Mouse (Mus musculus) small intestine, adult 2 months (tissue): ENCODE results near the gene Wnt4. TPM values are rescaled to one million over a fixed set of nuclear protein-coding genes. Genes with fewer than 3 reads are reported as not detected.

Source experiments
- H3K27ac ChIP-seq: fragments of 200-500 bp; 2 replicates; pipeline ENCODE4 v1.5.1; 2012; ENCODE audit warnings: low read depth, low read length, control low read depth, inconsistent platforms; ENCODE audit not compliant: insufficient read depth
- H3K27me3 ChIP-seq: fragments of 200-500 bp; 2 replicates; pipeline ENCODE4 v1.6.1; 2012; ENCODE audit warnings: mild to moderate bottlenecking, moderate library complexity, low read length, inconsistent platforms; ENCODE audit not compliant: control insufficient read depth, insufficient read depth
- H3K36me3 ChIP-seq: fragments of 200-500 bp; 2 replicates; pipeline ENCODE4 v1.6.1; 2012; ENCODE audit warnings: mild to moderate bottlenecking, low read length, control low read depth, inconsistent platforms; ENCODE audit not compliant: control insufficient read depth, insufficient read depth
- H3K4me1 ChIP-seq: fragments of 200-500 bp; 2 replicates; pipeline ENCODE4 v1.6.1; 2012; ENCODE audit warnings: low read length, inconsistent platforms, mixed read lengths; ENCODE audit not compliant: control insufficient read depth, insufficient read depth, insufficient read length
- H3K4me3 ChIP-seq: fragments of 200-500 bp; 2 replicates; pipeline ENCODE4 v1.5.1; 2012; ENCODE audit warnings: low read depth, mild to moderate bottlenecking, control low read depth, inconsistent platforms, low read length, moderate library complexity
- CTCF ChIP-seq: fragments of 200-500 bp; IDR thresholded peaks from 2 replicates; pipeline ENCODE4 v1.5.1; 2012; ENCODE audit warnings: low read depth, mild to moderate bottlenecking, control low read depth, inconsistent platforms, low read length, moderate library complexity, mixed read lengths; ENCODE audit not compliant: insufficient replicate concordance, insufficient read length; ENCODE audit errors: extremely low read depth
- POLR2A ChIP-seq: fragments of 200-500 bp; IDR thresholded peaks from 2 replicates; pipeline ENCODE4 v1.6.1; 2012; ENCODE audit warnings: low read depth, mild to moderate bottlenecking, control low read depth, inconsistent platforms, low read length, moderate library complexity
- WGBS: fragments of 180-500 bp; shearing (Covaris S2); methylation state at CpG from one replicate; pipeline ENCODE4 v1.1.7; 2018; 5-methylcytosine and 5-hydroxymethylcytosine counted together
- polyA plus RNA-seq: library from polyadenylated mRNA; depleted of rRNA; stranded (reverse); fragments of >200 nt; gene quantifications from 2 replicates; pipeline ENCODE4 v1.2.3, GENCODE M21; 2012; rRNA removed

The Wnt4 gene
- polyA plus RNA-seq, result 6.0 and 6.9 TPM in 2 replicates

DNA sequence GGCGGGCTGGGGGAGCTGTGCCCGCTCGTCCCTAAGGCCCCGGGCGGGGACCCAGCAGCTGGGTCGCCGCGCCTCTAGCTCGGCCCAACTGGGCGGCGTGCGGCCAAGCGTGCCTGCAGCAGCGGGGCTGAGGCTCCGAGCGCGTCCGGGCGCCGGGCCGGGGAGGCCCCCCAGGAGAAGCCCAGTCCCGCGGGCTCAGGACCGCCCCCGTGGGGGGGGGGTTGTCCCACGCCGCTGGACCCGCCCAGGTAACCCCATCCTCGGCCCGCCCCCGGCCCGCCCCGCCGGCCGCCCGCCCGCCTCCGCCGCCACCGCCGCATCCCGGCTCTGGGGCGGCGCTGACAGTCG, at the start of gene Wnt4:
Gene Wnt4, plus strand, starts transcription at position 324 of the 348 bp plus-strand sequence.
- no peak within 1 kb of the TSS for H3K27ac ChIP-seq
- WGBS, result 3% methylated on average over 44 of the region's 45 CpGs
- no peaks in the 10 kb centered on the region for H3K36me3 ChIP-seq
- TF ChIP-seq POLR2A (no peak), CTCF (no peak)
- peaks cover 7% of the 10 kb centered on the region; the same call in 1 of the 2 replicates for H3K4me1 ChIP-seq
- H3K4me3 ChIP-seq, result peak within 1 kb of the TSS; percentile 60
- peaks cover 35% of the 10 kb centered on the region for H3K27me3 ChIP-seq

DNA sequence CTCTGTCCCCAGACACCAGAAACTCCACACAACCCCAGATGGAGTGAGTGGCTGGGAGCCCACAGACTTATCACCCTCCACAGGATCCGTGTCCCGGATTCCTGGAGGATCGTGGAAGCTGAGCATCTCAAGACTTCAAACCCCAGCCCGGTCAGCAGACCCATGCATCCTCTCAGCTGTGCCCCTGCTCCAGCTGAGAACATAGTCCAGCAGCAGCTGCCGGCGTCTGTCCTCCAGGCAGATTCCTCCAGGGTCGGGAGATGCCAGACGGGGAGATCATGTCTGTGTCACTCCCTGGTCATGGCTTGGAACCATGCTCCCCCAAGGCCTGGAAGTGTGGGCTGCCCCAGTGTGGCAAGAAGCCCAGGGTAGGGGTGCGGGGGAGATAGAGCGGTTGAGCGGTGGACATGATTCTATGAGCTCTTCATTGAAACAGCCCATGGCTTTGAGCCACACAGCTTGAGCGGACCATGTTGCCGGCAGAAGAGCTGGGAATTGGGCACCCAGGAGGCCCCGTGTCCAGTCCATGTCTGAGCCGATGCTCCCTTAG, 48.6 kb upstream of the Wnt4 start:
- WGBS, result 84% methylated on average over 15 of the region's 15 CpGs
- H3K27me3 ChIP-seq, result no peaks in the 10 kb centered on the region
- no peak overlapping the region for H3K4me3 ChIP-seq
- no peak overlapping the region for H3K27ac ChIP-seq
- H3K36me3 ChIP-seq, result no peaks in the 10 kb centered on the region
- no peak for TF ChIP-seq CTCF
- no peak for TF ChIP-seq POLR2A
- H3K4me1 ChIP-seq, result peaks cover 5% of the 10 kb centered on the region; the same call in 1 of the 2 replicates

DNA sequence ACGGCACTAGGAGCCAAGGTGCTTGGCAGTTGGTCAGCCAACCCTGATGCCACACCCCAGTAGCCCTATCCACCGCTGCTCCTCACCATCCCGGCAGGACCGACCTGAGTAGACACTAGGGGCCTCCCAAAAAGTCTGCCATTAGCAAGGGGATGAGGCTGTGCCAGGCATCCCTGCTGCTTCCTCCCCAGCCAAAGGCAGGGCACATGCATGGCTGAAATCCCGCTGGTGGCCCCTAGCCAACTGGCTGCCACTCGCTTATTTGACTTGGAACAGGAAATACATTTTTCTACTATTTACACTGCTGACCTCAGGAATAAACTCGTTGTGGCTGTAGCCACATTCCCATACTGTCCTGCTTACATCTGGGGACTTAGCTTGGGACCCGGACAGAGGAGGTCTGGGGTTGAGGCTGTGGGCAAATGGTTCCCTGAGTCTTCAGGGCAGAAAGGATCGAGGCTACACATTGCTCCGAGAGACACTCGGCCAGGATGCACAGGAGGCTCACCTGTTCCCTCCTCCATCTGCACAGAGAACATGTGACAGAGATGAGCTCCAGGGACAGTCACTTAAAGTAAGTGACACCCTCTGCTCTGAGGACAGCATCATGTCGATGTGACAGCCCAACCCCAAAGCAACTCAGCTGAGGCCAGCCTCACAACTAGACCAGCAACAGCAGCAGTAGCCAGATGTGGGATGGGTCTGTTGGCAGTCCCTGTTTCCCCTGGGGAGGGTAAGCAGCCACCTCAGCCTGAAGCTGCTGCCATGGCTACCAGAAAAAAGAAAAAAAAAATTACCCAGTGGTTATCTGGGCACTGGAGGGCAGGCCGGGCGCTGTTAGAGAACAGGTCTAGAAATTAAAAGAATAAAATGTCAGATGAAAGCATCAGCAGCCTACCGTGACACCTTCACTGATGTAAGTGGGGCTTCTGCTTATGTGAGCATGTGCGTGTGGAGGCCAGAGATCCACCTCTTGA, 45.5 kb upstream of the Wnt4 start:
- no peak for TF ChIP-seq CTCF
- no peak for TF ChIP-seq POLR2A
- Histone ChIP-seq H3K4me1 (peaks cover 5% of the 10 kb centered on the region; the same call in 1 of the 2 replicates), H3K27me3 (no peaks in the 10 kb centered on the region), H3K36me3 (no peaks in the 10 kb centered on the region), H3K4me3 (peak overlapping the region; percentile 10; the same call in 1 of the 2 replicates), H3K27ac (peak overlapping the region; percentile 68)
- WGBS, result 39% methylated on average over 16 of the region's 16 CpGs

GRCm38 (mm10) chr4:137233632-137234031, 43.7 kb upstream of the Wnt4 start:
- H3K27me3 ChIP-seq, result no peaks in the 10 kb centered on the region
- no peaks in the 10 kb centered on the region for H3K36me3 ChIP-seq
- no peak overlapping the region for H3K27ac ChIP-seq
- H3K4me1 ChIP-seq, result peaks cover 5% of the 10 kb centered on the region; the same call in 1 of the 2 replicates
- H3K4me3 ChIP-seq, result no peak overlapping the region
- WGBS, result 67% methylated on average over 5 of the region's 5 CpGs
- TF ChIP-seq POLR2A, result no peak
- TF ChIP-seq CTCF, result no peak

- no peaks in the 10 kb centered on the region for H3K36me3 ChIP-seq
- H3K4me1 ChIP-seq, result peaks cover 5% of the 10 kb centered on the region; the same call in 1 of the 2 replicates
- no peak overlapping the region for H3K4me3 ChIP-seq
- TF ChIP-seq CTCF, result no peak
- no peak for TF ChIP-seq POLR2A
- WGBS, result 91% methylated on average over 2 of the region's 2 CpGs
- no peaks in the 10 kb centered on the region for H3K27me3 ChIP-seq
- no peak overlapping the region for H3K27ac ChIP-seq
Observed at GRCm38 (mm10) chr4:137234444-137234843, 42.8 kb upstream of the Wnt4 start.

GRCm38 (mm10) chr4:137235368-137235767, 41.9 kb upstream of the Wnt4 start:
- Histone ChIP-seq H3K36me3 (no peaks in the 10 kb centered on the region), H3K27me3 (no peaks in the 10 kb centered on the region), H3K4me3 (no peak overlapping the region), H3K27ac (no peak overlapping the region), H3K4me1 (peaks cover 5% of the 10 kb centered on the region; the same call in 1 of the 2 replicates)
- no peak for TF ChIP-seq POLR2A
- TF ChIP-seq CTCF, result no peak
- 48% methylated on average over 9 of the region's 9 CpGs for WGBS

DNA sequence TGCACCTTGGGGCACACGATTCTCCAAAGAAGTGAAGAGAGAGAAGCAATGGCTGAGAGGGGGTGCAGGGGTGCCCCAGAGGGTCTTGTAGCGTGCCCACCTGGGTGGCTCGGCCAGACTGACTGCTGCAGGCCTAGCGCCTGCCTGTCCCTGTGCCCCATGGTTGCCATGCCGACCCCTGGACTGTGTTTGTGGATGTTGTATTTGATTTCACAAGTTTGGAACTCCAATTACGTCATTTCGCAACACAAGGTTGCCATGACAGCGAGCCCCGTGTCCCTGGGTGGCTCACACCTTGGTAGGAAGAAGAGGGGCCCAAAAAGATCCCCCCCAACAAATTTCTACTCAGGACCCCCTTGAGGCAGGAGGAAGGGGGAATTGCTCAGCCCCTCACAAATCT, 32.4 kb upstream of the Wnt4 start:
- no peaks in the 10 kb centered on the region for H3K27me3 ChIP-seq
- H3K36me3 ChIP-seq, result no peaks in the 10 kb centered on the region
- no peak for TF ChIP-seq POLR2A
- no peak for TF ChIP-seq CTCF
- no peak overlapping the region for H3K4me3 ChIP-seq
- H3K27ac ChIP-seq, result no peak overlapping the region
- no peaks in the 10 kb centered on the region for H3K4me1 ChIP-seq
- WGBS, result 50% methylated on average over 9 of the region's 9 CpGs

DNA sequence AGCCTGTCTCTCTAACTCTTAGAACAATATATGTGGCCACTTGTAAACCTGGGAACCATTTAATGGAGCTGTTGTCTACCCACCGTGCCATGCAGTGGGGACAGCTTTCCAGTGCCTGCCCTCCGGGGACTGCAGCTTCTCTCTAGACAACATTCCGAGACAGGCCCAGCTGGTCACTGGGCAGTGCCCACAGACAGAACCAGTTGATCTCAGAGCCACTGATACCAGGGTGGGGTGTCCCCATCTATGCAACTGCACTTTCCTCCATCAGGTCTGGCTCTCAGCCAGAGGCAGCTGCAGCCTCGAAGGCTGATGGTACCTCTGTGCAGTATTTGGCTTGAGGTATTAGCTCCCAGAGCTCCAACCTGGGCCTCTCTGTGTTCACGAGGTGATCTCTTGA, 27.0 kb upstream of the Wnt4 start:
- H3K4me1 ChIP-seq, result no peaks in the 10 kb centered on the region
- H3K36me3 ChIP-seq, result no peaks in the 10 kb centered on the region
- H3K27me3 ChIP-seq, result no peaks in the 10 kb centered on the region
- 37% methylated on average over 5 of the region's 5 CpGs for WGBS
- no peak for TF ChIP-seq POLR2A
- TF ChIP-seq CTCF, result no peak
- H3K4me3 ChIP-seq, result no peak overlapping the region
- no peak overlapping the region for H3K27ac ChIP-seq
